ENCODE assay signal across 37 mouse cellular contexts in the genomic region with DNA sequence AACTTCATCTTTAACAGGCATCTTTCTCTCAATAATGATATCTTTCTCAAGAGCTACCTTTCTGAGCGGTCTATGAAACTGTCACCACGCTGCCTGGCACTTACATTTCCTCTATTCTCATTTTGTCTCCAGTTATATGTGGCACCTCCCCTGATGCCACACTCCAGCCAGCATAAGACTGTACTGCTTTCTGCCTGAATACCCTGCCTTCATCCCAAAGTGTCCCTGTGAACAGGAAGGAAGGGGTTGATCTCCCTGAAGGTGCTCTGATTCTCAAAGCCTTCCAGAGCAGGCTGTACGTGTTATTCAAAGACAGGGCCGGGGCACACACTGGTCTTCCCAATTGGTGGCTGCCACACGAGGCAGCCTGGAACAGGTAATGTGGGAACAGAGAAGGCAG. TPM values are rescaled to one million over a fixed set of nuclear protein-coding genes. Genes with fewer than 3 reads are reported as not detected.
"Had no signal": no experiment of that assay in that cellular context is flagged by ENCODE, and none has a peak within 500 bp of the region (broad histone marks: within the 10 kb centered on the region; RNA-seq: fewer than 3 reads in every experiment).

No protein-coding gene starts in this region.

- DNase-seq: cerebellum, adult 2 months; cerebellum, adult 8-10 months; cerebellum, adult 9-10 months; cerebellum, adult 9-11 months; cerebellum, postnatal 10 days; cerebellum, postnatal 14 days; cerebellum, postnatal 25 days; cerebellum, postnatal 36 days; embryo, embryonic 11 days; forebrain, postnatal 0 days; gastrocnemius, adult 2 months; gastrocnemius, postnatal 10 days; gastrocnemius, postnatal 14 days; gastrocnemius, postnatal 25 days; gastrocnemius, postnatal 36 days; heart, adult 18-20 months; heart, adult 2 months had no signal

- H3K27me3 ChIP-seq: embryonic facial prominence, embryonic 12.5 days; embryonic facial prominence, embryonic 13.5 days; embryonic facial prominence, embryonic 15.5 days; forebrain, embryonic 12.5 days; forebrain, embryonic 13.5 days; forebrain, embryonic 15.5 days had no signal

- H3K9ac ChIP-seq: embryonic facial prominence, embryonic 12.5 days; embryonic facial prominence, embryonic 13.5 days; embryonic facial prominence, embryonic 15.5 days; forebrain, embryonic 12.5 days; forebrain, embryonic 13.5 days; forebrain, embryonic 15.5 days; forebrain, postnatal 0 days had no signal

- H3K4me2 ChIP-seq: embryonic facial prominence, embryonic 12.5 days; embryonic facial prominence, embryonic 13.5 days; embryonic facial prominence, embryonic 15.5 days; forebrain, embryonic 12.5 days; forebrain, embryonic 13.5 days; forebrain, embryonic 15.5 days had no signal

- H3K4me3 ChIP-seq: embryonic facial prominence, embryonic 10.5 days; embryonic facial prominence, embryonic 12.5 days; embryonic facial prominence, embryonic 13.5 days; embryonic facial prominence, embryonic 15.5 days; erythroblast, embryonic 14.5 days; forebrain, embryonic 10.5 days; forebrain, embryonic 12.5 days; forebrain, embryonic 13.5 days; forebrain, embryonic 15.5 days; gastrocnemius, adult 2 months; heart, adult 2 months had no signal

- ATAC-seq: forebrain, embryonic 13.5 days; forebrain, embryonic 14.5 days; forebrain, embryonic 15.5 days; forebrain, embryonic 16.5 days; forebrain, postnatal 0 days had no signal

- H3K36me3 ChIP-seq: embryonic facial prominence, embryonic 10.5 days; embryonic facial prominence, embryonic 12.5 days; embryonic facial prominence, embryonic 13.5 days; embryonic facial prominence, embryonic 15.5 days; forebrain, embryonic 10.5 days; forebrain, embryonic 12.5 days; forebrain, embryonic 15.5 days had no signal

- H3K27ac ChIP-seq: embryonic facial prominence, embryonic 10.5 days; embryonic facial prominence, embryonic 12.5 days; embryonic facial prominence, embryonic 13.5 days; embryonic facial prominence, embryonic 15.5 days; forebrain, embryonic 10.5 days; forebrain, embryonic 12.5 days; forebrain, embryonic 13.5 days; forebrain, embryonic 15.5 days; gastrocnemius, adult 2 months; heart, adult 2 months had no signal

- H3K4me1 ChIP-seq: embryonic facial prominence, embryonic 10.5 days; embryonic facial prominence, embryonic 12.5 days; embryonic facial prominence, embryonic 13.5 days; embryonic facial prominence, embryonic 15.5 days; forebrain, embryonic 10.5 days; forebrain, embryonic 12.5 days; forebrain, embryonic 13.5 days; forebrain, embryonic 15.5 days had no signal

- H3K9me3 ChIP-seq: embryonic facial prominence, embryonic 10.5 days; embryonic facial prominence, embryonic 12.5 days; embryonic facial prominence, embryonic 13.5 days; embryonic facial prominence, embryonic 15.5 days; forebrain, embryonic 10.5 days; forebrain, embryonic 12.5 days; forebrain, embryonic 13.5 days; forebrain, embryonic 15.5 days had no signal

RNA-seq across cellular contexts. Expression of a gene that starts 12.1 kb away (rescaled TPM):
- total RNA-seq: common myeloid progenitor, adult 5-6 weeks; forebrain, postnatal 0 days; gastrocnemius, adult 18-20 months; gastrocnemius, adult 2 months; gastrocnemius, adult 8-10 months; gastrocnemius, postnatal 10 days; gastrocnemius, postnatal 25 days; gastrocnemius, postnatal 36 days; gastrocnemius, postnatal 4 days; granulocyte monocyte progenitor cell, adult 5-6 weeks; heart, adult 18-20 months; heart, adult 2 months had no signal
- polyA plus RNA-seq: cortical plate, adult 2 months; embryonic facial prominence, embryonic 10.5 days; embryonic facial prominence, embryonic 11.5 days; embryonic facial prominence, embryonic 15.5 days; erythroblast, embryonic 14.5 days; forebrain, embryonic 10.5 days; forebrain, embryonic 11.5 days; forebrain, embryonic 12.5 days; forebrain, embryonic 13.5 days; forebrain, embryonic 14.5 days; forebrain, embryonic 15.5 days; gonadal fat pad, adult 2 months; heart, adult 2 months had no signal
